Mouse (Mus musculus): ENCODE results near the gene Dclk1.

DNA sequence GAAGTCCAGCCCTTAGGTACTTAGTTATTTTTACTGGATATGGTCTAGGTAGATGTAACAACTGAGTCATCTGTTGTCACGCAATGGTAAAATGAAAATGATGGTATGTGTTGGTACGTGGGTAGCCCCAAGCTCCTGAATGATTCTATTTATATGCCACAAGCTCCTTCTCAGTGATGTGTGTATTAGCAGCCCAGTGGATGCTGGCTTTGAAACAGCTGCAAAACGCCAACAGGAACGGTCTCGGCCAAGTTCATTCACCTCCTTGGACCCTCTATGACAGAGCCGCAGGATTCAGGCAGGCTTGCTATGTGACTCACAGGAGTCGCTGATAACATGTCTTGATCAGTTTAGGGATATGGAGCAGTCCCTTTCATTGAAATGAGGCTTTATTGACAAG lies 268.0 kb downstream of the Dclk1 start:
- TF ChIP-seq CTCF (IDR thresholded peaks at IDR 0.05; ENCODE audit: low read depth) (no peak), EP300 (IDR thresholded peaks at IDR 0.05; ENCODE audit: low read depth) (no peak)

Data from liver, embryonic 14.5 days (tissue).